Mouse (Mus musculus) CH12.LX (cell line): Measurements from ENCODE around the gene Plin3. TPM values are rescaled to one million over a fixed set of nuclear protein-coding genes. Genes with fewer than 3 reads are reported as not detected.

Experiments
- DNase-seq: peaks from one replicate; pipeline ENCODE4 v3.0.0-alpha.2; 2013; ENCODE audit errors: extremely low read depth
- H3K27ac ChIP-seq: 2 replicates; pipeline ENCODE4 v1.5.1; 2012; ENCODE audit warnings: low read depth, mild to moderate bottlenecking, control low read depth, moderate library complexity; ENCODE audit not compliant: insufficient read depth
- H3K27me3 ChIP-seq: replicated peaks from 2 replicates; pipeline ENCODE3; 2012; ENCODE audit warnings: inconsistent platforms
- H3K36me3 ChIP-seq, 2 experiments: replicated peaks in 1 of 2; 2 replicates each; pipeline versions ENCODE3 to v1.6.1; 2012; ENCODE audit warnings: inconsistent platforms in 1 of 2, low read length in 1 of 2, mild to moderate bottlenecking in 1 of 2, mixed read lengths in 1 of 2, moderate library complexity in 1 of 2; ENCODE audit not compliant: control insufficient read depth in 1 of 2, insufficient read depth in 1 of 2
- H3K4me1 ChIP-seq, 2 experiments: 2 replicates each; pipeline ENCODE4 v1.6.1; 2012; ENCODE audit warnings: inconsistent platforms in 1 of 2, moderate library complexity in 1 of 2; ENCODE audit not compliant: insufficient read depth in 2 of 2, control insufficient read depth in 1 of 2
- H3K4me2 ChIP-seq: 2 replicates; pipeline ENCODE4 v1.6.1; 2012; ENCODE audit warnings: low read depth, mild to moderate bottlenecking, control low read depth; ENCODE audit not compliant: poor library complexity, insufficient read depth, severe bottlenecking
- H3K4me3 ChIP-seq, 3 experiments: fragments of 150-350 bp in 1 of 3; sonication (generic) in 1 of 3; replicated peaks in 1 of 3; 2 replicates each; pipeline versions ENCODE3 to v1.5.1; 2011 to 2012; ENCODE audit warnings: low read depth in 2 of 3, low read length in 2 of 3, mild to moderate bottlenecking in 2 of 3, moderate library complexity in 2 of 3, control low read depth in 1 of 3, improper control_type of control experiment in 1 of 3, inconsistent platforms in 1 of 3, mixed read lengths in 1 of 3; ENCODE audit not compliant: poor library complexity in 1 of 3
- H3K79me2 ChIP-seq: replicated peaks from 2 replicates; pipeline ENCODE4 v1.6.1; 2012; ENCODE audit warnings: mild to moderate bottlenecking, moderate library complexity; ENCODE audit not compliant: control insufficient read depth, poor library complexity, insufficient read depth, severe bottlenecking; ENCODE audit errors: extremely low read depth
- H3K9ac ChIP-seq: 2 replicates; pipeline ENCODE4 v1.6.1; 2012; ENCODE audit warnings: low read depth, mild to moderate bottlenecking, control low read depth, moderate library complexity; ENCODE audit not compliant: insufficient read depth
- H3K9me3 ChIP-seq: replicated peaks from 2 replicates; pipeline ENCODE3; 2012; ENCODE audit warnings: low read length, inconsistent platforms, mixed read lengths
- BHLHE40 ChIP-seq: IDR thresholded peaks from 2 replicates; pipeline ENCODE4 v1.6.1; 2011; ENCODE audit warnings: mild to moderate bottlenecking, low read depth, low read length, improper control_type of control experiment
- CHD1 ChIP-seq: IDR thresholded peaks from 2 replicates; pipeline ENCODE4 v1.6.1; 2012; ENCODE audit warnings: low read depth, low read length, improper control_type of control experiment, inconsistent platforms
- CHD2 ChIP-seq: IDR thresholded peaks from 2 replicates; pipeline ENCODE4 v1.6.1; 2011; ENCODE audit warnings: low read length, improper control_type of control experiment
- CTCF ChIP-seq, 2 experiments: IDR thresholded peaks in 1 of 2; conservative IDR thresholded peaks in 1 of 2; 2 replicates each; pipeline ENCODE4 v1.5.1; 2011 to 2012; ENCODE audit warnings: low read depth in 2 of 2, low read length in 2 of 2, improper control_type of control experiment in 1 of 2, inconsistent platforms in 1 of 2, mild to moderate bottlenecking in 1 of 2, moderate library complexity in 1 of 2
- E2F4 ChIP-seq: IDR thresholded peaks from 2 replicates; pipeline ENCODE4 v1.6.1; 2011; ENCODE audit warnings: low read depth, low read length, improper control_type of control experiment; ENCODE audit not compliant: insufficient replicate concordance
- ELF1 ChIP-seq: IDR thresholded peaks from 2 replicates; pipeline ENCODE4 v1.6.1; 2014; ENCODE audit warnings: low read depth, mild to moderate bottlenecking, inconsistent platforms, low read length, improper control_type of control experiment
- EP300 ChIP-seq: IDR thresholded peaks from 2 replicates; pipeline ENCODE4 v1.6.1; 2011; ENCODE audit warnings: low read length, improper control_type of control experiment
- ETS1 ChIP-seq: conservative IDR thresholded peaks from 2 replicates; pipeline ENCODE4 v1.6.1; 2012; ENCODE audit warnings: low read depth, mild to moderate bottlenecking, inconsistent platforms, low read length, improper control_type of control experiment, moderate library complexity
- GABPA ChIP-seq: IDR thresholded peaks from 2 replicates; pipeline ENCODE4 v1.6.1; 2012; ENCODE audit warnings: low read depth, low read length, improper control_type of control experiment, inconsistent platforms; ENCODE audit not compliant: insufficient replicate concordance
- HCFC1 ChIP-seq: IDR thresholded peaks from 2 replicates; pipeline ENCODE4 v1.6.1; 2012; ENCODE audit warnings: low read depth, mild to moderate bottlenecking, inconsistent platforms, low read length, improper control_type of control experiment
- IRF4 ChIP-seq: IDR thresholded peaks from 2 replicates; pipeline ENCODE4 v1.6.1; 2014; ENCODE audit warnings: low read depth, mild to moderate bottlenecking, inconsistent platforms, low read length, improper control_type of control experiment
- JUN ChIP-seq: IDR thresholded peaks from 2 replicates; pipeline ENCODE4 v1.6.1; 2011; ENCODE audit warnings: low read depth, mild to moderate bottlenecking, low read length, improper control_type of control experiment, moderate library complexity; ENCODE audit not compliant: insufficient read depth
- JUND ChIP-seq: conservative IDR thresholded peaks from 2 replicates; pipeline ENCODE4 v1.6.1; 2011; ENCODE audit warnings: low read depth, low read length, improper control_type of control experiment
- KAT2A ChIP-seq: IDR thresholded peaks from 2 replicates; pipeline ENCODE4 v1.6.1; 2012; ENCODE audit warnings: low read length, improper control_type of control experiment, inconsistent platforms; ENCODE audit not compliant: insufficient replicate concordance
- MAFK ChIP-seq: IDR thresholded peaks from 2 replicates; pipeline ENCODE4 v1.6.1; 2011; ENCODE audit warnings: low read length, improper control_type of control experiment; ENCODE audit not compliant: insufficient replicate concordance
- MAX ChIP-seq: IDR thresholded peaks from 2 replicates; pipeline ENCODE4 v1.6.1; 2011; ENCODE audit warnings: low read length, improper control_type of control experiment
- MAZ ChIP-seq: IDR thresholded peaks from 2 replicates; pipeline ENCODE4 v1.6.1; 2012; ENCODE audit warnings: low read depth, mild to moderate bottlenecking, inconsistent platforms, low read length, improper control_type of control experiment, moderate library complexity
- MEF2A ChIP-seq: IDR thresholded peaks from 2 replicates; pipeline ENCODE4 v1.6.1; 2014; ENCODE audit warnings: low read depth, mild to moderate bottlenecking, inconsistent platforms, low read length, improper control_type of control experiment, borderline replicate concordance
- MXI1 ChIP-seq: IDR thresholded peaks from 2 replicates; pipeline ENCODE4 v1.6.1; 2011; ENCODE audit warnings: mild to moderate bottlenecking, low read depth, low read length, improper control_type of control experiment
- MYC ChIP-seq: IDR thresholded peaks from 2 replicates; pipeline ENCODE4 v1.6.1; 2011; ENCODE audit warnings: low read depth, mild to moderate bottlenecking, improper control_type of control experiment, low read length
- NELFE ChIP-seq: IDR thresholded peaks from 2 replicates; pipeline ENCODE4 v1.6.1; 2011; ENCODE audit warnings: low read depth, low read length, improper control_type of control experiment
- NRF1 ChIP-seq: IDR thresholded peaks from 2 replicates; pipeline ENCODE4 v1.6.1; 2014; ENCODE audit warnings: low read depth, mild to moderate bottlenecking, inconsistent platforms, low read length, improper control_type of control experiment, moderate library complexity
- PAX5 ChIP-seq: IDR thresholded peaks from 2 replicates; pipeline ENCODE4 v1.6.1; 2012; ENCODE audit warnings: low read length, inconsistent platforms, mixed read lengths
- POLR2A ChIP-seq: IDR thresholded peaks from 2 replicates; pipeline ENCODE4 v1.6.1; 2011; ENCODE audit warnings: low read depth, mild to moderate bottlenecking, improper control_type of control experiment, low read length
- POLR2AphosphoS2 ChIP-seq: IDR thresholded peaks from 2 replicates; pipeline ENCODE4 v1.6.1; 2011; ENCODE audit warnings: low read depth, low read length, improper control_type of control experiment
- RAD21 ChIP-seq: IDR thresholded peaks from 2 replicates; pipeline ENCODE4 v1.6.1; 2011; ENCODE audit warnings: low read depth, mild to moderate bottlenecking, low read length, improper control_type of control experiment, moderate library complexity
- RCOR1 ChIP-seq: conservative IDR thresholded peaks from 2 replicates; pipeline ENCODE4 v1.6.1; 2012; ENCODE audit warnings: low read depth, mild to moderate bottlenecking, inconsistent platforms, low read length, improper control_type of control experiment
- SIN3A ChIP-seq: IDR thresholded peaks from 2 replicates; pipeline ENCODE4 v1.6.1; 2012; ENCODE audit warnings: low read length, improper control_type of control experiment, inconsistent platforms
- SMC3 ChIP-seq: IDR thresholded peaks from 2 replicates; pipeline ENCODE4 v1.6.1; 2011; ENCODE audit warnings: low read depth, low read length, improper control_type of control experiment
- TBP ChIP-seq: conservative IDR thresholded peaks from 2 replicates; pipeline ENCODE4 v1.6.1; 2011; ENCODE audit warnings: low read depth, low read length, improper control_type of control experiment
- TCF12 ChIP-seq: IDR thresholded peaks from 2 replicates; pipeline ENCODE4 v1.6.1; 2014; ENCODE audit warnings: low read depth, mild to moderate bottlenecking, inconsistent platforms, low read length, improper control_type of control experiment
- UBTF ChIP-seq: IDR thresholded peaks from 2 replicates; pipeline ENCODE4 v1.6.1; 2012; ENCODE audit warnings: low read depth, mild to moderate bottlenecking, inconsistent platforms, low read length, improper control_type of control experiment, moderate library complexity
- USF1 ChIP-seq: IDR thresholded peaks from 2 replicates; pipeline ENCODE4 v1.6.1; 2014; ENCODE audit warnings: low read depth, mild to moderate bottlenecking, inconsistent platforms, low read length, improper control_type of control experiment
- USF2 ChIP-seq: conservative IDR thresholded peaks from 2 replicates; pipeline ENCODE4 v1.6.1; 2011; ENCODE audit warnings: low read depth, low read length, improper control_type of control experiment
- ZC3H11A ChIP-seq: IDR thresholded peaks from 2 replicates; pipeline ENCODE4 v1.6.1; 2012; ENCODE audit warnings: low read depth, mild to moderate bottlenecking, inconsistent platforms, low read length, improper control_type of control experiment
- ZKSCAN1 ChIP-seq: IDR thresholded peaks from 2 replicates; pipeline ENCODE4 v1.6.1; 2012; ENCODE audit warnings: low read depth, inconsistent platforms, low read length, improper control_type of control experiment, borderline replicate concordance
- ZMIZ1 ChIP-seq: IDR thresholded peaks from 2 replicates; pipeline ENCODE4 v1.6.1; 2012; ENCODE audit warnings: low read depth, mild to moderate bottlenecking, inconsistent platforms, low read length, improper control_type of control experiment
- ZNF384 ChIP-seq: IDR thresholded peaks from 2 replicates; pipeline ENCODE4 v1.6.1; 2012; ENCODE audit warnings: low read depth, low read length, improper control_type of control experiment, inconsistent platforms
- dilution Hi-C: fragments of 300-500 bp; cut with MboI; formaldehyde crosslinking; loops from 2 replicates; pipeline ENCODE4 v1.14.3; 2020; ENCODE audit warnings: low sequenced_read_pairs; ENCODE audit not compliant: extremely low pct_unique_long_range_greater_than_20kb, extremely low pct_ligation_motif_present
- in situ Hi-C: fragments of 300-500 bp; cut with MboI; formaldehyde crosslinking; loops from 3 replicates; pipeline ENCODE4 v1.14.3; 2019; ENCODE audit warnings: low sequenced_read_pairs, low pct_ligation_motif_present, low pct_unique_long_range_greater_than_20kb, mixed read lengths
- polyA plus RNA-seq: library from polyadenylated mRNA; unstranded; fragments of >175 nt; gene quantifications from 2 replicates; pipeline ENCODE4 v1.2.1, GENCODE M21; 2012; ENCODE audit warnings: low read depth; ENCODE audit not compliant: insufficient read length
- total RNA-seq, 2 experiments: library from RNA; depleted of rRNA; stranded (reverse); fragments of 300-350 nt in 1 of 2; fragments of >200 nt in 1 of 2; gene quantifications; 2 replicates each; pipeline ENCODE4 v1.2.3; 2012 to 2014

Plin3 gene
- total and polyA plus RNA-seq, 3 experiments = 17.3 to 23.3 (median 18.5) TPM

DNA sequence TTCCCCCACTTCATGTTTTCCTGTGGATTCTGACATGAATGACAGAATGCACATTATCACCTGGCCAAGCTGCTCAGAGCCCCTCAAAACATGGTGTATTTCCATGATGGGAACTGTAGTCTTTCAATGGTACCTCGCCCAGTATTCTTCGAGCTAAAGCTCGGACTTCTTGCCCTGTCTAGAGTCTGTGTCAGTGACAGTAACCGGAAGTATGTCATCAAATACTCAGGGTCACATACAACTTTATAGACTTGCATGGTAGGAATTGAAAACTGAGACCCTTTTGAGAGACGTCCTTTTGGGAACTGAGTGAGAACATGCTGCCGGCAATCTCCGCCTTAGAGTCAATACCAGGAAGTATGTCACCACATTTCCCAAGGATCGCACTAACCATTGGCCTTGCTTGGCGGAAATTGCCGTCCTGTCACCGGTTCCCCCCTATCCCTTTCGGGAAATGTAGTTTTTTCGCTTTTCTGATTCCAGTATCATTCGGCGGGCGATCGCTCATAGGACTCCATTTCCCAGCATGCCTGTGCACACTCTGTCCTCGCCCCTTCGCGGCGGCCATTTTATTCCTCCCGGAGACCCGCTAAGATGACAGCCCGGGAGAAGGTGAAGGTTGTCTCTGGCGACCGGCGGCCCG is 36.3 kb downstream of the Plin3 start, which contains the start of gene Fem1a:
TSS of gene Fem1a (plus strand) at position 572 of the 643 bp plus-strand sequence.
- H3K36me3 ChIP-seq = peaks cover 19 to 32% of the 10 kb centered on the region in 2 experiments
- H3K27ac ChIP-seq = peak within 1 kb of the TSS; percentile 92
- in situ Hi-C loops = loop anchor here (5.0 kb wide), 1 partner anchor 54 kb away; no protein-coding TSS in a partner anchor

DNA sequence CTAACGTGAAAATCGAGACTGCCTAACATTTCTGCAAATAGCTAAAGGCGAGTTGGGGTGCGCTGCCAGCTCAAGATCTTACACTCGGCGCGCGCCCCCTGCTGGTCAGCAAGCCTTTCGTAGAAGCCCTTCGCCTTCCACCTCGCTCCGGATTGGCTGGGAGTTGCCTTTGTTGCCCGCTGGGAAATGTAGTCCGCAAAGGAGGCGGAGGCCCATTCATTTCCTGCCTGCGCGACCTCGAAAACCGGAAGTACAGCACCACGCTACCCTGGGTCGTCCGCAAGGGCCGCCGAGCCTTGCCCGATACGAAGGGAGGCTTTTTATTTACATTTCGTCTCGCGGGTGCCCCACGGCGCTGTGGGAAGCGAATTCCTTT is 36.8 kb downstream of the Plin3 start:
- peak overlapping the region; percentile 95 for H3K9ac ChIP-seq
- peak overlapping the region; percentile 92 for H3K27ac ChIP-seq
- peaks cover 2 to 30% of the 10 kb centered on the region in 2 experiments; a peak in 2 of 4 replicates for H3K4me1 ChIP-seq
- in situ Hi-C loops = loop anchor here (5.0 kb wide), 1 partner anchor 54 kb away; no protein-coding TSS in a partner anchor
- dilution Hi-C loops = no loop called here
- H3K4me3 ChIP-seq = peak overlapping the region; percentile 53 to 73 (median 62)
- peaks cover 38% of the 10 kb centered on the region for H3K79me2 ChIP-seq
- H3K27me3 ChIP-seq = no peaks in the 10 kb centered on the region
- peak; percentile 99 for DNase-seq
- no peaks in the 10 kb centered on the region for H3K9me3 ChIP-seq
- H3K4me2 ChIP-seq = peak overlapping the region; percentile 63
- peaks cover 19 to 27% of the 10 kb centered on the region in 2 experiments for H3K36me3 ChIP-seq
- TF ChIP-seq NRF1 (peak; percentile 51; the same call in 1 of the 2 replicates), RAD21 (peak; percentile 76), HCFC1 (peak; percentile 94), JUN (no peak), ELF1 (peak; percentile 97), SIN3A (0 out of 2 replicates have a peak, but pooled peaks have one; percentile 26), CHD2 (peak; percentile 62; the same call in 1 of the 2 replicates), GABPA (peak; percentile 67; the same call in 1 of the 2 replicates), POLR2A (peak; percentile 85), POLR2AphosphoS2 (no peak), MXI1 (peak; percentile 70; the same call in 1 of the 2 replicates), MAFK (no peak), MEF2A (peak; percentile 57; the same call in 1 of the 2 replicates), CTCF (conservative IDR thresholded peaks at IDR 0.05 in 1 of 2, IDR thresholded peaks at IDR 0.05 in 1 of 2; ENCODE audit: low read depth in 2 of 2, low read length in 2 of 2) (peak in 1 of 2 experiments; percentile 90; a peak in 2 of 4 replicates)

More for the DNA sequence above, 36.3 kb downstream of the Plin3 start, which contains the start of gene Fem1a:
- H3K9me3 ChIP-seq = no peaks in the 10 kb centered on the region
- dilution Hi-C loops = no loop called here
- peak within 1 kb of the TSS; percentile 95 for H3K4me2 ChIP-seq
- TF ChIP-seq SIN3A (peak; percentile 93), ZMIZ1 (peak; percentile 83), IRF4 (peak; percentile 66; the same call in 1 of the 2 replicates), MAFK (no peak), E2F4 (peak; percentile 23; the same call in 1 of the 2 replicates), RCOR1 (no peak), SMC3 (no peak), ELF1 (peak; percentile 93), POLR2A (peak; percentile 69; the same call in 1 of the 2 replicates), TBP (peak; percentile 91), POLR2AphosphoS2 (peak; percentile 88; the same call in 1 of the 2 replicates), ZC3H11A (0 out of 2 replicates have a peak, but pooled peaks have one; percentile 21), BHLHE40 (0 out of 2 replicates have a peak, but pooled peaks have one; percentile 4), CTCF (conservative IDR thresholded peaks at IDR 0.05 in 1 of 2, IDR thresholded peaks at IDR 0.05 in 1 of 2; ENCODE audit: low read depth in 2 of 2, low read length in 2 of 2) (no peak), MAX (peak; percentile 35; the same call in 1 of the 2 replicates), USF1 (no peak; the same call in 1 of the 2 replicates), ZKSCAN1 (no peak), JUND (0 out of 2 replicates have a peak, but pooled peaks have one; percentile 19), JUN (no peak), UBTF (no peak), KAT2A (peak; percentile 100), MAZ (peak; percentile 82; the same call in 1 of the 2 replicates), NELFE (peak; percentile 78), TCF12 (peak; percentile 73), ZNF384 (no peak), CHD1 (peak; percentile 76; the same call in 1 of the 2 replicates), ETS1 (0 out of 2 replicates have a peak, but pooled peaks have one; percentile 12), RAD21 (no peak), EP300 (no peak), HCFC1 (peak; percentile 91), GABPA (peak; percentile 78; the same call in 1 of the 2 replicates), MXI1 (peak; percentile 94; the same call in 1 of the 2 replicates), PAX5 (no peak), USF2 (no peak), CHD2 (peak; percentile 63; the same call in 1 of the 2 replicates), NRF1 (peak; percentile 68), MEF2A (no peak; the same call in 1 of the 2 replicates), MYC (peak; percentile 94)
- no peaks in the 10 kb centered on the region for H3K27me3 ChIP-seq
- peaks cover 5 to 31% of the 10 kb centered on the region in 2 experiments for H3K4me1 ChIP-seq
- H3K79me2 ChIP-seq = peaks cover 44% of the 10 kb centered on the region
- H3K9ac ChIP-seq = peak within 1 kb of the TSS; percentile 95
- H3K4me3 ChIP-seq = peak within 1 kb of the TSS; percentile 53 to 98 (median 62)
- peak; percentile 99 for DNase-seq
